Mouse (Mus musculus) cerebellum, adult 2 months (tissue): ENCODE data around the gene Trim2.

Source experiments
- CTCF ChIP-seq: fragments of 200-500 bp; IDR thresholded peaks from 2 replicates; pipeline ENCODE4 v1.5.1; 2011; ENCODE audit warnings: low read depth, mild to moderate bottlenecking, control low read depth, low read length, moderate library complexity, borderline replicate concordance; ENCODE audit not compliant: insufficient read depth
- POLR2A ChIP-seq: fragments of 200-500 bp; IDR thresholded peaks from 2 replicates; pipeline ENCODE4 v1.6.1; 2011; ENCODE audit warnings: low read length, control low read depth, borderline replicate concordance; ENCODE audit not compliant: insufficient read depth

DNA sequence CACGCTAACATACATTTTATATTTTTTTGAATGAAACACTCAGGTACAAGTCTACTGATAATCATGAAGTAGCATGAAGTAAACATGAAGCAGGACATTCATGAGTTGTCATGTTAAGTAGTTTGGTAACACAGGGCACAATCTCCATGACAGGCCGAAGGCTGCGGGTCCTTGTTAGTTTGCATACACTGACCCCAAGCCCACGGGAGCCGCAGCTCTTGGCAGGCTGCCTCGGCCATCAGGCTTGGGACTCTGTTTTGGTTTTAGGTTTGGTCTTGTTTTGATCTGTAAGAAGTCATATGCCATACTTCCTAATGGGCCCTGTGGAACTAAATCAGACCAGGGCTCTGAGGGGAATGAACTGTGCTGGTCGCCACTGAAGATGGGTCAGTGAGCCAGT lies 188.0 kb downstream of the Trim2 start:
- TF ChIP-seq POLR2A (no peak), CTCF (no peak)
